Mouse (Mus musculus): ENCODE measurements at regions not wholly inside any gene's neighbourhood (a gene's known extent, or its start where the extent isn't known, plus 50 kb on each side); places are given as distances from the start of the nearest gene placed in this dataset.

- intact Hi-C loops (cut with DNase I), result no loop called here
- DNase-seq, result no peak
These were observed 553.4 kb downstream of the Btbd3 start for GRCm38 (mm10) chr2:138809767-138810166.

- intact Hi-C loops (cut with DNase I), result no loop called here
- no peak for DNase-seq
These were observed 564.1 kb downstream of the Btbd3 start for GRCm38 (mm10) chr2:138820489-138820888.

DNA sequence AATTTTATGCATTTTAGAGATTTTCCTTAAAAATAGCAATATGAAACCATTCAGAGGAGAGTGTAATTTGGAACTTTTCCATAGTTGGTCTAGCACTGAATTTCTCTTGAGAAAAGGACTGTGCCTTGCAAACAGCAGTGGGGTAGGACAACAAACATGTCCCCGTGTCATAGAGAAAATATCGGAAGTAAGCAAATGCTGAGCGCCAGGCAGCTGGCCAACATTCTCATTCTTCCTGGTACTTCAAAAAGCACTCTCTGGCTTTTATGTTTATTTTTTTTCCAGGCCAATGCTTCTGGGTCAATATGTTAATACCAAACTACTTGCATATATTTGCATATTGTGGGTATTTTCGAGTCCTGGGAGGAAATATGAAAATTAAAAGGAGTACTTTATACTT is 568.5 kb downstream of the Btbd3 start:
- intact Hi-C loops (cut with DNase I), result no loop called here
- DNase-seq, result no peak

GRCm38 (mm10) chr2:138827813-138828570 is 571.6 kb downstream of the Btbd3 start:
- intact Hi-C loops (cut with DNase I), result no loop called here
- DNase-seq, result no peak

- intact Hi-C loops (cut with DNase I), result no loop called here
- no peak for DNase-seq
These were observed 582.5 kb downstream of the Btbd3 start for GRCm38 (mm10) chr2:138838846-138839245.

DNA sequence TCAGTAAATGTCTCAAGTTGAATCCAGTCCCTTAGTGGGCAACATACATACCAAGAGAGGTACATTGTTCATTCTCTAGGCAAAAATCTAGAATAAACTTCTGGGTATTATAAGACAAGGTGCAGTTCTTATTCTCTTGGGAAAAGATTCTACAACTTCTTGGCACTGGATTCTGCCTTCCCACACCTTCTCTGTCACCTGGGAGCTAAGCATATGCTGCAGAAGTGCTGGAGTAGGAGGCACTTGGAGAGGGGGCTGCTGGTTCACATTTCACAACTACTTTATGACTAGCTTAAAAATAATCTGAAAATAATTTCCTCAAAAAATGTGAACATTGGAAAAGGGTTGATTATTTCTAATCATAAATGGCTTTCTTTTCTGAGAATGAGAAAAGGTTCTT is 602.8 kb downstream of the Btbd3 start:
- DNase-seq, result no peak
- intact Hi-C loops (cut with DNase I), result no loop called here

DNA sequence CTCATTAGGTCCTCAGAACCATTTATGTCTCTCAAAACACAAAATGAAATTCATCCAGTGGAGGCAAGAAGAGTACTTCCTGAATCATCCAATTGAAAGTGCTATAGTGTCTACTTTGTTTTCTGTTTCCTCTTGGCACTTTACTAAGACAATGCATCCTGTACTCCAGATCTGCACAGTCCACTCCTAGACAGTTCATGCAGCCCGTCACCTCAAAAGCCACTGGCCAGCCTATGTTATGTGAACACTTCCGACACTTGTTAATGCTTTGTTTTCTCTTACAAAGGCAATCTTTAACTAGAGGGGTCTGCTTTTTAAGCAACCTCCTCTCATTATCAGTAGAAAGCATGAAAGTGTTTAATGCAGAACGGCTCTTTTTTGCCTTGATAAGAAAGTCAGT is 597.1 kb upstream of the Sptlc3 start:
- intact Hi-C loops (cut with DNase I), result no loop called here
- no peak for DNase-seq

DNA sequence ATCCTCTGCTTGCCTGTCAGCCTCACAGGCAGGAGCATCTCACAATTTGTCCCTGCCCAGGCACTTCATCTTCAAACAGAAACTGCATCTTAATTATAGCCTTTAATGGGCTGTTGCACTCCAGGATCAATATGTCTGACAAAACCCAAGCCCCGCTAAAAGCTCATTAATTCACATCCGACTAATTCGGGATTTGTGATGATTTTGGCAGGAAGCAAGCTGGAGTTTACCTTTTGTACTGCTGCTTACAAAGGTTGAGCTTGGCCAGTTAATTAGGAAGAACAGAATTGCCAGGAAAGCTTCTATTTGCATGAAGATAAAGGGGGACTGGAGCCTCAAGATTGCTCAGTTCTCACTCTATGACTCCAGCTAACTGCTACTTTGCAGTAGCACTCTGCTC is 596.6 kb upstream of the Sptlc3 start:
- no peak for DNase-seq
- intact Hi-C loops (cut with DNase I), result no loop called here

DNA sequence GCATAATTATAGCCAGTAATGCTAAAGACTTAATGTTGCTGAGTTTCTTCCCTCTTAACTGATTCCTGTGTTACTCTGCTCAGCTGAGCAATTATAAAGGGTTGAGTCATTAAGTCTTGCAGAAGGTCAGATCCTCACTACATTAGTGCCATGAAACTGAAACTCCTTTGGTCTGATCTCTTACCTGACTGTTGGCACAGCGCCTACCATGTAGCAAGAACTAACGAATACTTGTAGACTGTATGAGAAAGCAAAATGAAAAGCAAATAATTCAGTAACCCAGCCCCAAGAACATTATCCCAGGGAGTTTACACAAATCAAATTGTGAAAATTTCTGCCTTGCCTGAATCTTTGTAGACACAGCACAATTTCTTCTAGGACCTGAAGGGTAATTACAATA is 556.5 kb upstream of the Sptlc3 start:
- DNase-seq, result no peak
- intact Hi-C loops (cut with DNase I), result no loop called here

DNA sequence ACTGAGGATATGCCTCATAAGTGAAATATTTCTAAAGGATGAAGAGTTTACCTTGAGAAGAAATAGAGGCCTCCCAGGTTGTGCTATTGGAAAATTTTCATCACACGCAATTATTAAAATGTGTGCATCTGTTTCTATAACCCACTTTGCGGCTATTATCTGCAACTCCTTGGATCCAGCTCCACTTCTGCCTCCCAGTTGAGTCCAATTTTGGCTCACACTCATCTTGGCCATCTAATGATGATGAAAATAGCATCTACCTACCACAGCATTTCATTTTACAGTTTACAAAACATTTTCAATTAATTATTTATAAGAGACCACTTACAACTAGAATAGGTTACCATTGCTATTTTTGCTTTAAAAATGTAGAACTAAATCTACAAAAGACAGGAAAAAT is 554.3 kb upstream of the Sptlc3 start:
- intact Hi-C loops (cut with DNase I), result no loop called here
- no peak for DNase-seq

DNA sequence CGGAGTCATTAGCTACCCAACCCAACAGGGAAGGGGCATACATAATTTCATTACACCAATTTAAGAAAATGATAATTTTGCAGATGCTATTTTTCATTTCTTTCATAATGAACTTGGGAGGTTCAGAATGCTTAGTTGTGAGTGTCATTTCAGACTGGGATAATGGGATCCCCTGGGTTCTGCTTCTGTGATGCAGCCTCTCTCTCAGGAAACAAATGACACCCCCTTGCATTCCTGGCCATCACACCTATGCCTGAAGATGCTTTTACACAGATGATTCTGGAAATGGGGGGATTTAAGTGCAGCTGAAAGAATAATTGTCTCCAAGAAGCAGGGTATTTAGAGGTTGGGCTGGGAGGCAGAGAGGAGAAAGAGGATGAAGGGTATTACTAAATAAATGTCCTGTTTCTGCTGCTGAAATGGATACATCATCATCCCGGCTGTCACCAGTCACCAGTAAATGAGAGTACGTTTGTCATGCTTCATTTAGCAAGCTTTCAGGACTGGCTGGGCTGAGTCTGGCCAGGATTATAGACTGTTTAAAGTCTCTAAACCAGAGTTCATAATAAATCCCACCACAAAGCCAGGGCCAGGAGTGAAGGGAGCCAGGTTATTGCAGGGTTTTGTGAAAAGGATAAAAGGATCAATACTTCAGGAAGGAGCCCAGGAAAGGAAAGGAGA is 527.5 kb upstream of the Sptlc3 start:
- no peak for DNase-seq
- intact Hi-C loops (cut with DNase I), result no loop called here

- intact Hi-C loops (cut with DNase I), result no loop called here
- DNase-seq, result no peak
These were observed 519.2 kb upstream of the Sptlc3 start for GRCm38 (mm10) chr2:138974548-138974947.

GRCm38 (mm10) chr2:138990031-138990430 is 503.7 kb upstream of the Sptlc3 start:
- DNase-seq, result no peak
- intact Hi-C loops (cut with DNase I), result no loop called here

GRCm38 (mm10) chr2:139032105-139032812 is 461.5 kb upstream of the Sptlc3 start:
- no peak for DNase-seq
- intact Hi-C loops (cut with DNase I), result no loop called here

DNA sequence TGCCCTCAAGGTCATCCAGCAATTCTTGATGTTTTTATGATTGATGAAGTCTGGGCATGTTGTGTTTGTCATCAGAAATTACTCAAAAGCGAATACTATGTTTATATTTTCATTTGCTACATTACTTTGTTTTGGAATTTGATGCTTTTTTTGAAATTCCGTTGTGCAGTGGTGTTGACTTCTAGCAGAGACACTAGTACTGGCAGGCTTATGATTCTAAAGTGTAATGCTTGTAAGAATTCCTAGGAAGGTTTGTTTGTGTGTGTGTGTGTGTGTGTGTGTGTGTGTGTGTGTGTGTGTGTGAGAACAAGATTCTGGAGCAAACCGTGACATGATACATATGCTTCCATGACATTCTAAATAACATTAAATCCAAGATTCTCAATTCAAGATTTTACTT is 458.9 kb upstream of the Sptlc3 start:
- no peak for DNase-seq
- intact Hi-C loops (cut with DNase I), result no loop called here

DNA sequence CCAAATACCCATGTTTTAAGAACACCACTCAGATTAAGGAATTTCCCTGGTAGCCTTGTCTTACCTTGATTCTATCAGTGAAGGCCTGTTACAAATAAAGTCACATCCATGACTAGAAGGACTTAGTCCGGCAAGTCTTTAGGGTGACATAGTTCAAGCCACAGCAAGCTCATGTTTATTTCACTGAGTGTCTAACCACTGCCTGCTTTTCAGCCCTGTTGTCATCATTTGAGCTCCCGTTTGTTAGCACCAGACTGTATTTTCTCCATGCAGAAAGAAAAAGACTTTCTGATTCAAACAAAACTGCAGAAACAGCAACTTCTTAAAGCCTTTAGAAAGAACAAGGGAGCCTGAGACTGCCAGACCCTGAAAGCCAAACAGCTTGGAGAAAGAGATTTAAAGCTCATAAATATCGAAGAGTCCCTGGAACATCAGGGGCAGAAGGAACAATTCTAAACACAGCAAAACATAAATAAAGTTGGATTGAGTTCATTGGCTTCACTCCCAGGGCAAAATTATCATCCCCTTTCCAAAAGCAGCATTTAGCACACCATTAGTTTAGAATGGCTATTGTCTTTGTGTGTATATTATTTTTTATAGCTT is 451.9 kb upstream of the Sptlc3 start:
- intact Hi-C loops (cut with DNase I), result no loop called here
- DNase-seq, result no peak

DNA sequence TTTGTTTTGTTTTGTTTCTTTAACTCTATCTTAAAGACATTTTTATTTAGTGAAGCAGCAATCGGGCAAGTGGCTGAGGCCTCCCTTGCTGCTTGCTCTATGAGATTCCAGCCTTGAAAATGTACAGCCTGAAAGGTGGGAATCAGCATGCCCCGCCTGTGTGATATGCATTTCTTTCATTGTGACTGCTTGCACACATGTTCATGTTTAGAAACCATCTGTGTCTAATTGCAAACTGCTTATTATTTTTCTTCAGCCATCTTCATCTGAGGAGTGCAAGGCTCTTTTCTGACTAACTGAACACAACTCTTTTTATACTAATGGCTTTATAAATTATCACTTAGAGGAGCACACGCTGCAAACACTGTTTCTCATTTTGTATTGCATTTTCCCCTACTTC is 449.0 kb upstream of the Sptlc3 start:
- DNase-seq, result no peak
- intact Hi-C loops (cut with DNase I), result no loop called here

- no peak for DNase-seq
- intact Hi-C loops (cut with DNase I), result no loop called here
These were observed 438.5 kb upstream of the Sptlc3 start for GRCm38 (mm10) chr2:139055249-139055648.

- DNase-seq, result no peak
- intact Hi-C loops (cut with DNase I), result no loop called here
These were observed 424.3 kb upstream of the Sptlc3 start for GRCm38 (mm10) chr2:139069276-139069961.

DNA sequence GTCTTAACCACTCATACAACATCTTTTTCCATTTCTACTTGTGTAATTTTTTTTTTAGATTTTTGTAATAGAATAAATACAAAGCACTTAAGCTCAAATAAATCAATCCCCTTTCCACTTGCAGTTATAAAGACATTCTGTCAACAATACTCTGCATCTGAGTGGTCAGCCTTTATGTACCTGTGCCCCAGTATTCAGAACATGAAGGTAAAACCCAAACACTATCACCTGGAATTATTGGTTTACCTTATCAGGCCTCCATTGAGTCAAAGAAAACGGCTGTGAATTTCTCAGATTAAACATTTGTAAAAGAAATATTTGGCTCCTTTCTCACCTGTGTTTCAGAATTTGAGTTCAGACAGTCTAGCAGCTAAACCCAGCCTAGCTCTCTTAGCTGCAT is 422.0 kb upstream of the Sptlc3 start:
- intact Hi-C loops (cut with DNase I), result no loop called here
- DNase-seq, result no peak

GRCm38 (mm10) chr2:139093487-139094066 is 400.1 kb upstream of the Sptlc3 start:
- DNase-seq, result no peak
- intact Hi-C loops (cut with DNase I), result no loop called here
